Mouse (Mus musculus) ES-E14 (cell line): ENCODE results near the gene Ppp1ca.

Experiments used
- CHD2 ChIP-seq: IDR thresholded peaks from 2 replicates; pipeline ENCODE4 v1.6.1; 2014; ENCODE audit warnings: mild to moderate bottlenecking, low read depth, low read length, inconsistent platforms
- HCFC1 ChIP-seq: IDR thresholded peaks from 2 replicates; pipeline ENCODE4 v1.6.1; 2012; ENCODE audit warnings: low read length, inconsistent platforms, borderline replicate concordance; ENCODE audit not compliant: insufficient read depth
- ZC3H11A ChIP-seq: IDR thresholded peaks from 2 replicates; pipeline ENCODE4 v1.6.1; 2012; ENCODE audit warnings: low read depth, mild to moderate bottlenecking, inconsistent platforms, low read length, borderline replicate concordance

- no peak for TF ChIP-seq HCFC1
- no peak for TF ChIP-seq ZC3H11A
- no peak for TF ChIP-seq CHD2
Measured at GRCm38 (mm10) chr19:4240247-4240668, 48.4 kb downstream of the Ppp1ca start.
